Mouse (Mus musculus) CH12.LX (cell line): ENCODE results near the gene Grb2. TPM values are rescaled to one million over a fixed set of nuclear protein-coding genes. Genes with fewer than 3 reads are reported as not detected.

ENCODE experiments used
- DNase-seq: peaks from one replicate; pipeline ENCODE4 v3.0.0-alpha.2; 2013; ENCODE audit errors: extremely low read depth
- H3K27ac ChIP-seq: 2 replicates; pipeline ENCODE4 v1.5.1; 2012; ENCODE audit warnings: low read depth, mild to moderate bottlenecking, control low read depth, moderate library complexity; ENCODE audit not compliant: insufficient read depth
- H3K27me3 ChIP-seq: replicated peaks from 2 replicates; pipeline ENCODE3; 2012; ENCODE audit warnings: inconsistent platforms
- H3K36me3 ChIP-seq, 2 experiments: replicated peaks in 1 of 2; 2 replicates each; pipeline versions ENCODE3 to v1.6.1; 2012; ENCODE audit warnings: inconsistent platforms in 1 of 2, low read length in 1 of 2, mild to moderate bottlenecking in 1 of 2, mixed read lengths in 1 of 2, moderate library complexity in 1 of 2; ENCODE audit not compliant: control insufficient read depth in 1 of 2, insufficient read depth in 1 of 2
- H3K4me1 ChIP-seq, 2 experiments: 2 replicates each; pipeline ENCODE4 v1.6.1; 2012; ENCODE audit warnings: inconsistent platforms in 1 of 2, moderate library complexity in 1 of 2; ENCODE audit not compliant: insufficient read depth in 2 of 2, control insufficient read depth in 1 of 2
- H3K4me2 ChIP-seq: 2 replicates; pipeline ENCODE4 v1.6.1; 2012; ENCODE audit warnings: low read depth, mild to moderate bottlenecking, control low read depth; ENCODE audit not compliant: poor library complexity, insufficient read depth, severe bottlenecking
- H3K4me3 ChIP-seq, 3 experiments: fragments of 150-350 bp in 1 of 3; sonication (generic) in 1 of 3; replicated peaks in 1 of 3; 2 replicates each; pipeline versions ENCODE3 to v1.5.1; 2011 to 2012; ENCODE audit warnings: low read depth in 2 of 3, low read length in 2 of 3, mild to moderate bottlenecking in 2 of 3, moderate library complexity in 2 of 3, control low read depth in 1 of 3, improper control_type of control experiment in 1 of 3, inconsistent platforms in 1 of 3, mixed read lengths in 1 of 3; ENCODE audit not compliant: poor library complexity in 1 of 3
- H3K79me2 ChIP-seq: replicated peaks from 2 replicates; pipeline ENCODE4 v1.6.1; 2012; ENCODE audit warnings: mild to moderate bottlenecking, moderate library complexity; ENCODE audit not compliant: control insufficient read depth, poor library complexity, insufficient read depth, severe bottlenecking; ENCODE audit errors: extremely low read depth
- H3K9ac ChIP-seq: 2 replicates; pipeline ENCODE4 v1.6.1; 2012; ENCODE audit warnings: low read depth, mild to moderate bottlenecking, control low read depth, moderate library complexity; ENCODE audit not compliant: insufficient read depth
- H3K9me3 ChIP-seq: replicated peaks from 2 replicates; pipeline ENCODE3; 2012; ENCODE audit warnings: low read length, inconsistent platforms, mixed read lengths
- E2F4 ChIP-seq: IDR thresholded peaks from 2 replicates; pipeline ENCODE4 v1.6.1; 2011; ENCODE audit warnings: low read depth, low read length, improper control_type of control experiment; ENCODE audit not compliant: insufficient replicate concordance
- ELF1 ChIP-seq: IDR thresholded peaks from 2 replicates; pipeline ENCODE4 v1.6.1; 2014; ENCODE audit warnings: low read depth, mild to moderate bottlenecking, inconsistent platforms, low read length, improper control_type of control experiment
- ETS1 ChIP-seq: conservative IDR thresholded peaks from 2 replicates; pipeline ENCODE4 v1.6.1; 2012; ENCODE audit warnings: low read depth, mild to moderate bottlenecking, inconsistent platforms, low read length, improper control_type of control experiment, moderate library complexity
- GABPA ChIP-seq: IDR thresholded peaks from 2 replicates; pipeline ENCODE4 v1.6.1; 2012; ENCODE audit warnings: low read depth, low read length, improper control_type of control experiment, inconsistent platforms; ENCODE audit not compliant: insufficient replicate concordance
- IRF4 ChIP-seq: IDR thresholded peaks from 2 replicates; pipeline ENCODE4 v1.6.1; 2014; ENCODE audit warnings: low read depth, mild to moderate bottlenecking, inconsistent platforms, low read length, improper control_type of control experiment
- JUN ChIP-seq: IDR thresholded peaks from 2 replicates; pipeline ENCODE4 v1.6.1; 2011; ENCODE audit warnings: low read depth, mild to moderate bottlenecking, low read length, improper control_type of control experiment, moderate library complexity; ENCODE audit not compliant: insufficient read depth
- JUND ChIP-seq: conservative IDR thresholded peaks from 2 replicates; pipeline ENCODE4 v1.6.1; 2011; ENCODE audit warnings: low read depth, low read length, improper control_type of control experiment
- MAX ChIP-seq: IDR thresholded peaks from 2 replicates; pipeline ENCODE4 v1.6.1; 2011; ENCODE audit warnings: low read length, improper control_type of control experiment
- MEF2A ChIP-seq: IDR thresholded peaks from 2 replicates; pipeline ENCODE4 v1.6.1; 2014; ENCODE audit warnings: low read depth, mild to moderate bottlenecking, inconsistent platforms, low read length, improper control_type of control experiment, borderline replicate concordance
- MXI1 ChIP-seq: IDR thresholded peaks from 2 replicates; pipeline ENCODE4 v1.6.1; 2011; ENCODE audit warnings: mild to moderate bottlenecking, low read depth, low read length, improper control_type of control experiment
- MYC ChIP-seq: IDR thresholded peaks from 2 replicates; pipeline ENCODE4 v1.6.1; 2011; ENCODE audit warnings: low read depth, mild to moderate bottlenecking, improper control_type of control experiment, low read length
- PAX5 ChIP-seq: IDR thresholded peaks from 2 replicates; pipeline ENCODE4 v1.6.1; 2012; ENCODE audit warnings: low read length, inconsistent platforms, mixed read lengths
- RAD21 ChIP-seq: IDR thresholded peaks from 2 replicates; pipeline ENCODE4 v1.6.1; 2011; ENCODE audit warnings: low read depth, mild to moderate bottlenecking, low read length, improper control_type of control experiment, moderate library complexity
- SIN3A ChIP-seq: IDR thresholded peaks from 2 replicates; pipeline ENCODE4 v1.6.1; 2012; ENCODE audit warnings: low read length, improper control_type of control experiment, inconsistent platforms
- SMC3 ChIP-seq: IDR thresholded peaks from 2 replicates; pipeline ENCODE4 v1.6.1; 2011; ENCODE audit warnings: low read depth, low read length, improper control_type of control experiment
- TCF12 ChIP-seq: IDR thresholded peaks from 2 replicates; pipeline ENCODE4 v1.6.1; 2014; ENCODE audit warnings: low read depth, mild to moderate bottlenecking, inconsistent platforms, low read length, improper control_type of control experiment
- UBTF ChIP-seq: IDR thresholded peaks from 2 replicates; pipeline ENCODE4 v1.6.1; 2012; ENCODE audit warnings: low read depth, mild to moderate bottlenecking, inconsistent platforms, low read length, improper control_type of control experiment, moderate library complexity
- USF1 ChIP-seq: IDR thresholded peaks from 2 replicates; pipeline ENCODE4 v1.6.1; 2014; ENCODE audit warnings: low read depth, mild to moderate bottlenecking, inconsistent platforms, low read length, improper control_type of control experiment
- USF2 ChIP-seq: conservative IDR thresholded peaks from 2 replicates; pipeline ENCODE4 v1.6.1; 2011; ENCODE audit warnings: low read depth, low read length, improper control_type of control experiment
- ZKSCAN1 ChIP-seq: IDR thresholded peaks from 2 replicates; pipeline ENCODE4 v1.6.1; 2012; ENCODE audit warnings: low read depth, inconsistent platforms, low read length, improper control_type of control experiment, borderline replicate concordance
- ZMIZ1 ChIP-seq: IDR thresholded peaks from 2 replicates; pipeline ENCODE4 v1.6.1; 2012; ENCODE audit warnings: low read depth, mild to moderate bottlenecking, inconsistent platforms, low read length, improper control_type of control experiment
- dilution Hi-C: fragments of 300-500 bp; cut with MboI; formaldehyde crosslinking; loops from 2 replicates; pipeline ENCODE4 v1.14.3; 2020; ENCODE audit warnings: low sequenced_read_pairs; ENCODE audit not compliant: extremely low pct_unique_long_range_greater_than_20kb, extremely low pct_ligation_motif_present
- in situ Hi-C: fragments of 300-500 bp; cut with MboI; formaldehyde crosslinking; loops from 3 replicates; pipeline ENCODE4 v1.14.3; 2019; ENCODE audit warnings: low sequenced_read_pairs, low pct_ligation_motif_present, low pct_unique_long_range_greater_than_20kb, mixed read lengths
- polyA plus RNA-seq: library from polyadenylated mRNA; unstranded; fragments of >175 nt; gene quantifications from 2 replicates; pipeline ENCODE4 v1.2.1, GENCODE M21; 2012; ENCODE audit warnings: low read depth; ENCODE audit not compliant: insufficient read length
- total RNA-seq, 2 experiments: library from RNA; depleted of rRNA; stranded (reverse); fragments of 300-350 nt in 1 of 2; fragments of >200 nt in 1 of 2; gene quantifications; 2 replicates each; pipeline ENCODE4 v1.2.3; 2012 to 2014

Grb2 gene
- total and polyA plus RNA-seq, 3 experiments = 63.6 to 241 (median 117) TPM

GRCm38 (mm10) chr11:115704648-115705047 lies 3.7 kb downstream of the Grb2 start:
- TF ChIP-seq IRF4 (no peak), ETS1 (no peak), ELF1 (no peak), JUND (no peak), MXI1 (no peak), PAX5 (no peak), TCF12 (no peak), MYC (no peak), JUN (no peak), SMC3 (no peak)
- no peak overlapping the region for H3K4me3 ChIP-seq
- peak overlapping the region; percentile 16; the same call in 1 of the 2 replicates for H3K27ac ChIP-seq
- no peaks in the 10 kb centered on the region for H3K27me3 ChIP-seq
- H3K9ac ChIP-seq = no peak overlapping the region; the same call in 1 of the 2 replicates
- H3K9me3 ChIP-seq = peaks cover 10% of the 10 kb centered on the region
- in situ Hi-C loops = no loop called here
- H3K79me2 ChIP-seq = peaks cover 86% of the 10 kb centered on the region
- H3K36me3 ChIP-seq = peaks cover 8 to 38% of the 10 kb centered on the region in 2 experiments
- peak overlapping the region; percentile 21; the same call in 1 of the 2 replicates for H3K4me2 ChIP-seq
- peaks cover 22 to 62% of the 10 kb centered on the region in 2 experiments for H3K4me1 ChIP-seq
- no peak for DNase-seq
- dilution Hi-C loops = no loop called here

DNA sequence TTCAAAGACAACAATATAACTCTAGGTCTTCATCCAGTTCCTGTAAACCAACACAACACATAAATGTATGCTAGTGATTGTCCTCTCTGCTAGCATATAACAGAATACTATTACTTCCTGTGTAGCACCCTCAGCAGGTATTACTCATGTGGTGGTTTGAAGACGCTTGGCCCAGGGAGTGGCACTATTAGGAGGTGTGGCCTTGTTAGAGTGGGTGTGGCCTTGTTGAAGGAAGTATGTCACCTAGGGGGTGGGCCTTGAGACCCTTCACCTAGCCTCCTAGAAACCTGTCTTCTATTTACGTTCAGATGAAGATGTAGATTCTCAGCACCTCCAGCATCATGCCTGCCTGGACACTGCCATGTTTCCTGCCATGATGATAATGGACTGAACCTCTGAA lies 4.9 kb downstream of the Grb2 start:
- H3K9ac ChIP-seq = no peak overlapping the region
- peaks cover 98% of the 10 kb centered on the region for H3K79me2 ChIP-seq
- peaks cover 10% of the 10 kb centered on the region for H3K9me3 ChIP-seq
- H3K4me2 ChIP-seq = no peak overlapping the region
- H3K27me3 ChIP-seq = no peaks in the 10 kb centered on the region
- TF ChIP-seq ZMIZ1 = no peak
- no peak for TF ChIP-seq MEF2A
- TF ChIP-seq RAD21 = no peak
- TF ChIP-seq UBTF = no peak
- no peak for TF ChIP-seq GABPA
- TF ChIP-seq USF2 = no peak
- TF ChIP-seq MAX = no peak
- TF ChIP-seq SMC3 = no peak
- no peak for TF ChIP-seq ZKSCAN1
- no peak for TF ChIP-seq USF1
- no peak for TF ChIP-seq SIN3A
- TF ChIP-seq PAX5 = no peak
- no peak for TF ChIP-seq E2F4
- no peak for TF ChIP-seq TCF12
- TF ChIP-seq, all 38 proteins: peak for 0
- no peak overlapping the region for H3K27ac ChIP-seq
- H3K4me3 ChIP-seq = no peak overlapping the region
- H3K36me3 ChIP-seq = peaks cover 8 to 46% of the 10 kb centered on the region in 2 experiments
- in situ Hi-C loops (no loop called here), dilution Hi-C loops (no loop called here)
- peaks cover 22 to 67% of the 10 kb centered on the region in 2 experiments for H3K4me1 ChIP-seq
- no peak for DNase-seq
